In genomic region chr5:123749065-123750064, GRCm38 (mm10) we compare ENCODE assay signal across 8 mouse cellular contexts. TPM values are rescaled to one million over a fixed set of nuclear protein-coding genes. Genes with fewer than 3 reads are reported as not detected.
A peak's percentile ranks its signal among the peaks of the same experiment; 100 is the strongest.
DNase-seq lines count a peak whose midpoint lies in the region; ATAC-seq and TF ChIP-seq lines count a peak whose summit lies in the region.

Gene Rsrc2, minus strand, starts transcription at chr5:123749414.
Gene Kntc1, plus strand, starts transcription at chr5:123749716.

- WGBS in hindbrain, postnatal 0 days: under 1% methylated on average over 63 of the region's 63 CpGs

- peak; percentile 98 for ATAC-seq in common myeloid progenitor, adult 5-6 weeks (replicated peaks; ENCODE audit: low read depth, poor library complexity, severe bottlenecking)
- ATAC-seq in hindbrain, postnatal 0 days: peak; percentile 99
- ATAC-seq in megakaryocyte, adult 5-6 weeks (ENCODE audit: poor library complexity, severe bottlenecking): peak; percentile 97

- peak within 1 kb of the TSS; percentile 75 for H3K4me3 ChIP-seq in gastrocnemius, adult 2 months
- peak within 1 kb of the TSS; percentile 79 for H3K4me3 ChIP-seq in hindbrain, postnatal 0 days (ENCODE audit: low read length)
- H3K4me3 ChIP-seq in left cerebral cortex, adult 2 months: peak within 1 kb of the TSS; percentile 64

- no peaks in the 10 kb centered on the region for H3K27me3 ChIP-seq in hindbrain, postnatal 0 days (ENCODE audit: insufficient read depth, low read length)

- H3K9ac ChIP-seq in hindbrain, postnatal 0 days (replicated peaks; ENCODE audit: low read length): peak within 1 kb of the TSS; percentile 71

- TF ChIP-seq CTCF in gastrocnemius, adult 2 months (IDR thresholded peaks at IDR 0.05): peak; percentile 37; the same call in 1 of the 2 replicates
- TF ChIP-seq CTCF in hindbrain, postnatal 0 days (IDR thresholded peaks at IDR 0.05; ENCODE audit: low read depth): peak; percentile 39; the same call in 1 of the 2 replicates
- TF ChIP-seq CTCF in left cerebral cortex, adult 2 months (IDR thresholded peaks at IDR 0.05): peak; percentile 37

- H3K4me2 ChIP-seq in hindbrain, postnatal 0 days (ENCODE audit: low read depth, low read length): peak within 1 kb of the TSS; percentile 76

- H3K4me1 ChIP-seq in hindbrain, postnatal 0 days (ENCODE audit: insufficient read depth, low read length): peaks cover 15% of the 10 kb centered on the region

- H3K27ac ChIP-seq in gastrocnemius, adult 2 months: peak within 1 kb of the TSS; percentile 99
- H3K27ac ChIP-seq in hindbrain, postnatal 0 days: peak within 1 kb of the TSS; percentile 99
- H3K27ac ChIP-seq in left cerebral cortex, adult 2 months: peak within 1 kb of the TSS; percentile 98

- H3K36me3 ChIP-seq in hindbrain, postnatal 0 days (ENCODE audit: insufficient read depth, low read length): peaks cover 4% of the 10 kb centered on the region

- H3K9me3 ChIP-seq in hindbrain, postnatal 0 days (ENCODE audit: low read length): no peaks in the 10 kb centered on the region

- intact Hi-C loops in gastrocnemius, adult 2 months (cut with DNase I): loop anchor here (2.0 kb wide), 1 partner anchor 157 kb away; the partner anchor contains the start of gene Denr
- intact Hi-C loops in left cerebral cortex, adult 2 months (cut with DNase I): loop anchor here (1.0 to 10.0 kb wide), 3 partner anchors 73 to 325 kb away; partner anchors contain the start of gene Denr

- DNase-seq in ZHBTc4 (ENCODE audit: low read depth, low spot score): peak; percentile 99
- DNase-seq in gastrocnemius, adult 2 months: peak; percentile 98
- peak; percentile 100 for DNase-seq in hindbrain, postnatal 0 days (ENCODE audit: low spot score)
- peak; percentile 98 to 99 for DNase-seq in left cerebral cortex, adult 2 months (ENCODE audit: extremely low spot score in 1 of 2, low spot score in 2 of 2)
- peak; percentile 99 to 100 for DNase-seq in right cerebral cortex, adult 2 months (ENCODE audit: low spot score in 2 of 2)
- DNase-seq in urinary bladder, postnatal 14 days (ENCODE audit: low spot score): peak; percentile 99

RNA-seq across cellular contexts. Expression of gene Rsrc2, which starts in this region (rescaled TPM):
- total RNA-seq in common myeloid progenitor, adult 5-6 weeks (2017): 308 and 310 TPM in 2 replicates
- total RNA-seq in gastrocnemius, adult 2 months (2021): 10 to 100 TPM; 39.4 to 41.2 TPM
- 31.1 and 39.9 TPM in 2 replicates for total RNA-seq in hindbrain, postnatal 0 days (2014; rRNA removed)
- polyA plus RNA-seq in hindbrain, postnatal 0 days (2015; fragmentation: Nextera tagmentation; extraction: Ambion mirVana): 112 and 136 TPM in 2 replicates
- total RNA-seq in left cerebral cortex, adult 2 months (2021): 10 to 100 TPM; 84.2 to 84.8 TPM
- total RNA-seq in megakaryocyte, adult 5-6 weeks (2015): 109 and 132 TPM in 2 replicates
- 193 and 248 TPM in 2 replicates for total RNA-seq in megakaryocyte, adult 5-6 weeks (2017)

RNA-seq across cellular contexts. Expression of gene Kntc1, which starts in this region (rescaled TPM):
- 44.2 and 59.1 TPM in 2 replicates for total RNA-seq in common myeloid progenitor, adult 5-6 weeks (2017)
- total RNA-seq in gastrocnemius, adult 2 months (2021): not detected
- 7.1 and 23.1 TPM in 2 replicates for total RNA-seq in hindbrain, postnatal 0 days (2014; rRNA removed)
- 4.1 and 6.9 TPM in 2 replicates for polyA plus RNA-seq in hindbrain, postnatal 0 days (2015; fragmentation: Nextera tagmentation; extraction: Ambion mirVana)
- total RNA-seq in left cerebral cortex, adult 2 months (2021): 1 to 10 TPM in 1 of 2 experiments, under 1 TPM in 1; 0.68 to 1.1 TPM
- 31.9 and 34.2 TPM in 2 replicates for total RNA-seq in megakaryocyte, adult 5-6 weeks (2015)
- total RNA-seq in megakaryocyte, adult 5-6 weeks (2017): 36.1 and 41.8 TPM in 2 replicates

Comparison
In these comparisons a context has a peak if more than half of its experiments do, and no peak if none do; other contexts are left out.
1. Peak in every context shown above with its lines: DNase-seq, ATAC-seq, H3K4me3 ChIP-seq and H3K27ac ChIP-seq.